Mouse (Mus musculus) heart, adult 2 months (tissue): ENCODE measurements at regions not wholly inside any gene's neighbourhood (a gene's known extent, or its start where the extent isn't known, plus 50 kb on each side); places are given as distances from the start of the nearest gene placed in this dataset.
A peak's percentile ranks its signal among the peaks of the same experiment; 100 is the strongest.

ENCODE experiments used
- DNase-seq, 2 experiments: peaks; one replicate each; pipeline ENCODE4 v3.0.0; 2021
- H3K27ac ChIP-seq: fragments of 200-600 bp; 2 replicates; pipeline ENCODE4 v1.8.1; 2022
- H3K27me3 ChIP-seq: fragments of 200-500 bp; 2 replicates; pipeline ENCODE4 v1.6.1; 2012; ENCODE audit warnings: mild to moderate bottlenecking, low read length, inconsistent platforms, mixed read lengths; ENCODE audit not compliant: control insufficient read depth, insufficient read depth
- H3K36me3 ChIP-seq: fragments of 200-500 bp; 2 replicates; pipeline ENCODE4 v1.6.1; 2012; ENCODE audit warnings: low read length, inconsistent platforms; ENCODE audit not compliant: control insufficient read depth, insufficient read depth
- H3K4me1 ChIP-seq: fragments of 200-500 bp; 2 replicates; pipeline ENCODE4 v1.6.1; 2011; ENCODE audit warnings: low read length; ENCODE audit not compliant: control insufficient read depth, insufficient read depth
- H3K4me3 ChIP-seq: fragments of 200-600 bp; 2 replicates; pipeline ENCODE4 v1.8.1; 2022
- H3K79me2 ChIP-seq: fragments of 200-500 bp; replicated peaks from 2 replicates; pipeline ENCODE4 v1.6.1; 2012; ENCODE audit warnings: mild to moderate bottlenecking, inconsistent platforms, low read length, moderate library complexity, mixed read lengths; ENCODE audit not compliant: control insufficient read depth, insufficient read depth
- H3K9ac ChIP-seq: fragments of 200-500 bp; 2 replicates; pipeline ENCODE4 v1.6.1; 2012; ENCODE audit warnings: low read depth, mild to moderate bottlenecking, control low read depth, inconsistent platforms, low read length, mixed read lengths
- CTCF ChIP-seq: fragments of 200-600 bp; IDR thresholded peaks from 2 replicates; pipeline ENCODE4 v1.8.1; 2022; ENCODE audit warnings: antibody characterized with exemption, mild to moderate bottlenecking, moderate library complexity
- EP300 ChIP-seq: fragments of 200-500 bp; IDR thresholded peaks from 2 replicates; pipeline ENCODE4 v1.6.1; 2011; ENCODE audit warnings: low read depth, low read length, control low read depth; ENCODE audit not compliant: insufficient read depth
- POLR2A ChIP-seq: fragments of 200-500 bp; IDR thresholded peaks from 2 replicates; pipeline ENCODE4 v1.6.1; 2011; ENCODE audit warnings: mild to moderate bottlenecking, low read depth, low read length, control low read depth; ENCODE audit not compliant: insufficient read depth
- WGBS: fragments of 180-500 bp; shearing (Covaris S2); methylation state at CpG from one replicate; pipeline ENCODE4 v1.1.7; 2018; 5-methylcytosine and 5-hydroxymethylcytosine counted together
- intact Hi-C: fragments of 180-260 bp; cut with DNase I; formaldehyde crosslinking; loops from one replicate; pipeline ENCODE4 v1.15.1; 2025

DNA sequence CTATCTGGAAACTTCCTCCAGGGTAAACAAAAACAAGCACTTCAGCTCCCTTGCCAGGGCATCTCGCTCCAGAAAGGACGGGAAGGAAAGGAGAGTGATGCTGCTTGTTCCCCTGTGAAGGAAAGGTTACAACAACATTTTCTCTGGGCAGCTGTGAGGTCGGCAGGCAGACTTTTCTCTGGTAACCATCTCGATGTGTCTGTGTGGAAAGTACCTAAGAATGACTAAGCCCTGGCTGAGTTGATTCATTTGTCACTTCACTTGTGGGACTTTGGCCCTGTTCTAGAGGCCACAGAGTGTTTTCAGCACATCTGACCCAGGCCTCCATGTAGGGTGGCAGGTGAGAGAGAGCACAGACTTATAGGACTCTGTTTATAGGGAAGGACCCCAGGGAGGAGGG lies 201.0 kb upstream of the Klf4 start:
- Histone ChIP-seq H3K36me3 (no peaks in the 10 kb centered on the region), H3K4me1 (peaks cover 15% of the 10 kb centered on the region), H3K4me3 (no peak overlapping the region), H3K9ac (no peak overlapping the region), H3K27me3 (no peaks in the 10 kb centered on the region), H3K79me2 (no peaks in the 10 kb centered on the region), H3K27ac (peak overlapping the region; percentile 51)
- WGBS: 45% methylated on average over 4 of the region's 4 CpGs
- intact Hi-C loops: no loop called here
- no peak for TF ChIP-seq CTCF
- no peak for TF ChIP-seq POLR2A
- 0 out of 2 replicates have a peak, but pooled peaks have one; percentile 8 for TF ChIP-seq EP300
- peak; percentile 28 to 42 for DNase-seq

DNA sequence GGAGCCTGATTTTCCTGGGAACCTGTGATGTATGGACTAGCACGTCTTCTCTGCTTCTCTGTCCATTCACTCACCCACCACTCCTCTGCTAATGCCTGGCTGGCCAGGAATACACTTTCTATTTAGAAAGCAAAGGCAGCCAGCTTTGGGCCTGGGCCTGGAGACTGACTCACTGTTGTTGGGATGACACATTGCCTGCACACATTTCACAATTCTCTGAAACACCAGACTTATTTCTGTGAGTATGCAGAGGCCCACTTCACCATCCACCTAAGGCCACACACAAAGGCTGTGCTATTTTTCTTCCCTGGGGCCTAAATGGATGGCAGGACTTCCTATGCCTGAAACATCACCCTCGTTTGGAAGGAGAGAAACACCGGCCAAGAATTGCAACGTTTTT lies 199.7 kb upstream of the Klf4 start:
- Histone ChIP-seq H3K27me3 (no peaks in the 10 kb centered on the region), H3K36me3 (no peaks in the 10 kb centered on the region), H3K9ac (no peak overlapping the region), H3K27ac (peak overlapping the region; percentile 31; the same call in 1 of the 2 replicates), H3K4me3 (no peak overlapping the region), H3K79me2 (no peaks in the 10 kb centered on the region), H3K4me1 (peaks cover 15% of the 10 kb centered on the region)
- peak; percentile 53 to 73 for DNase-seq
- no peak for TF ChIP-seq EP300
- intact Hi-C loops: no loop called here
- 37% methylated on average over 4 of the region's 4 CpGs for WGBS

DNA sequence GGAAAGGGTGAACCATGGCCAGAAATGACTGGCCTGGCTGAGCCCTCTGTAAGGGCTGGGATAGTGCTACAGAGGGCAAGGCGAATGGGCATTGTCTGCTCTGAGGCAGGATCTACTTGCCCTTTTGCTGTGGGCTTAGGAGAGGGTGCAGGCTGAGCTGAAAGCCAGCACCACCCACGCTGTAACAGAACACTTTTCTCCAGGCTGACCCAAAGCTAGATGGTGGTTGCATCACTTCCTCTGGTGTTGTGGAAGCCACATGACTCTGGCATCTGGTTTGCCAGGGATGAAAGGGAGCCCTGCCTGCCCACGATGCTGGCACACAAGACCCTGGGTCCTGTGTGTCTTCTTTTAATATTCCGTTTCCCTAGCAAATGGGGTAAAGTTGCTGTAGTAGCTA lies 198.0 kb upstream of the Klf4 start:
- no peak for DNase-seq
- Histone ChIP-seq H3K36me3 (no peaks in the 10 kb centered on the region), H3K79me2 (no peaks in the 10 kb centered on the region), H3K27me3 (no peaks in the 10 kb centered on the region), H3K4me1 (peaks cover 15% of the 10 kb centered on the region), H3K27ac (no peak overlapping the region), H3K4me3 (no peak overlapping the region), H3K9ac (no peak overlapping the region)
- intact Hi-C loops: no loop called here
- WGBS: 68% methylated on average over 4 of the region's 4 CpGs
- TF ChIP-seq EP300: no peak
- TF ChIP-seq POLR2A: no peak
- no peak for TF ChIP-seq CTCF

DNA sequence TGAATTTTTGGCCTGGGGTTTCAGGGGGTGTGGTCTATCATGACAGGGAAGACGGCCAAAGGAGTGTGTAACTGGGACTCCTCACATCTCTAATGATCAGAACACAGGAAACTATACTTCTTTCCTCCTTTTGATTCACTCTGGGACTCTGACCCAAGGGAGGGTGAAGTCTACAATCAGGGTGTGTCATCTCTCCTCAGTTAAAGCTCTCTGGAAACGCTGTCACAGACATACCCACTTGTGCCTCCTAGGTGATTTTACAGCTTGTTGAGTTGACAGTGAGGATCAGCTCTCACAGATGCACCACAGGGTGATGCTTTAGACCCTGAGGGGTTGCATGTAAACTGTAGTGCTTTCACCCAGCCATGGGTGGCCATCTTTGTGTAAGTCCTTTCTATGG lies 194.9 kb upstream of the Klf4 start:
- no peak for TF ChIP-seq EP300
- TF ChIP-seq CTCF: no peak
- no peak for TF ChIP-seq POLR2A
- H3K27me3 ChIP-seq: no peaks in the 10 kb centered on the region
- DNase-seq: no peak
- no peaks in the 10 kb centered on the region for H3K79me2 ChIP-seq
- H3K9ac ChIP-seq: no peak overlapping the region
- H3K4me1 ChIP-seq: peaks cover 8% of the 10 kb centered on the region
- no peak overlapping the region for H3K27ac ChIP-seq
- intact Hi-C loops: no loop called here
- 62% methylated on average over 2 of the region's 2 CpGs for WGBS
- no peaks in the 10 kb centered on the region for H3K36me3 ChIP-seq
- no peak overlapping the region for H3K4me3 ChIP-seq

DNA sequence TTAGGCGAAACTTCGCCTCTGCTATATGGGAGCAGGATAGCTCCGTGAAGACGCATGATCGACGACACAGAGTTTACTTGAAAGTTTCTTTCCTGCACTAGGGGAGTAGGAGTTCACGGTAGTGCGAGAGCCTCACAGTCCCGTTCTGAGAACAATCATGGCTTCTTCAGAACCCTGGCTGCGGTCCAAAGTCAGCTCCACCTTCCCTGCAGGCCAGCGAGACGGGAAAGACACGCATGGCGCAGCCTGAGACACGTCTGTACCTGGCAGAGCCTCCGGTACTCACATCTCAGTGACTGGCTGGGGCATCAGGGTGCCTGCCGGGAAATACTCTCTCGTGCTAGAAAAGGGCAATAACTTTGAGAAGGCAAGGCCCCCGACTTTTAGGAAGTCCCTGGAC lies 193.8 kb upstream of the Klf4 start:
- H3K9ac ChIP-seq: no peak overlapping the region
- H3K27ac ChIP-seq: no peak overlapping the region
- TF ChIP-seq CTCF (no peak), EP300 (no peak), POLR2A (no peak)
- no peaks in the 10 kb centered on the region for H3K36me3 ChIP-seq
- peaks cover 12% of the 10 kb centered on the region for H3K4me1 ChIP-seq
- H3K4me3 ChIP-seq: no peak overlapping the region
- DNase-seq: no peak
- no peaks in the 10 kb centered on the region for H3K27me3 ChIP-seq
- no peaks in the 10 kb centered on the region for H3K79me2 ChIP-seq
- WGBS: 68% methylated on average over 19 of the region's 19 CpGs
- intact Hi-C loops: no loop called here

DNA sequence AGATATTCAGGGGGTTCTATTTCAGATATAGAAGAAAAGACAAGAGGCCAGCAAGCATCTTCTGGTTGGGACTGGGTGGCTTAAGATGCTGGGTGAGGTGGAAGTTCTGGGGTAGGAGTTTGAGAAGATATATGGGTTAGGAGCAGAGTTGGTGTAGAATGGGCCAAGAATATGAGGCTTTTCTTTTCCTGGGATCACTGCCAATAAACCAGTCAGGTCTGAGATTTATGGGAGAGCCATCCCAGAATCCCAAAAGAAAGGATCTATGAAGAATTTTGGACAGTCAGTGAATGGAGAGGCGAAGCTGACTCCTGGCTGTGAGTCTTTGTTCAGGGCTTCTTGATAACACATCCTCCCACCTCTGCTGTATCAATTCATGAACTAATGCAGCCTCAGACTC lies 192.0 kb upstream of the Klf4 start:
- TF ChIP-seq POLR2A (no peak), CTCF (no peak), EP300 (no peak)
- Histone ChIP-seq H3K4me3 (no peak overlapping the region), H3K9ac (no peak overlapping the region), H3K27ac (no peak overlapping the region), H3K27me3 (no peaks in the 10 kb centered on the region), H3K79me2 (no peaks in the 10 kb centered on the region), H3K4me1 (peaks cover 8% of the 10 kb centered on the region), H3K36me3 (no peaks in the 10 kb centered on the region)
- intact Hi-C loops: no loop called here
- DNase-seq: no peak
- 93% methylated on average over 1 of the region's 1 CpGs for WGBS

DNA sequence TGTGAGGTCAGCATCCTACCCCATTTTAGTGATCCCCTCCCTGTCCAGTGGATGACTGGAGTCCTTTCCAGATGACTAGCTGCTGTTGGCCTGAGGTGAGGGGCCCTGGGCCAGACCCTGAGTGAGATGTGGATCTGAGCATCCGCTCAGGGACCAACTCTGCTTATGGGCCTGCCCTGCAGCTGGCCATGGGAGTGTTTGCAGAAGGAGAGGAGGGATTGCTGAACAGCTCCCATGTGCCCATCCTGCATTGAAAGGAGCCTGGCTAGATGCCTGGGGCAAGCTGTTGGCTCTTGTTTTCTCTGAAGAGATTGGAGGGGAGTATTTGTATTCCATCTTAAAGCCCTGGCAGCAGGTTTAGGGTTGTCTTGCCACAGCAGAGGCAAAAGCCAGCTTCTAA lies 190.9 kb upstream of the Klf4 start:
- DNase-seq: peak; percentile 52 to 60
- Histone ChIP-seq H3K4me3 (no peak overlapping the region), H3K27ac (no peak overlapping the region), H3K4me1 (peaks cover 8% of the 10 kb centered on the region), H3K79me2 (no peaks in the 10 kb centered on the region), H3K9ac (no peak overlapping the region), H3K27me3 (no peaks in the 10 kb centered on the region), H3K36me3 (no peaks in the 10 kb centered on the region)
- intact Hi-C loops: no loop called here
- TF ChIP-seq POLR2A (no peak), EP300 (0 out of 2 replicates have a peak, but pooled peaks have one; percentile 28)
- WGBS: 68% methylated on average over 1 of the region's 1 CpGs
